Mouse (Mus musculus) CH12.LX (cell line): ENCODE results near the gene B9d2. TPM values are rescaled to one million over a fixed set of nuclear protein-coding genes. Genes with fewer than 3 reads are reported as not detected.
A peak's percentile ranks its signal among the peaks of the same experiment; 100 is the strongest.

Source experiments
- DNase-seq: peaks from one replicate; pipeline ENCODE4 v3.0.0-alpha.2; 2013; ENCODE audit errors: extremely low read depth
- H3K27ac ChIP-seq: 2 replicates; pipeline ENCODE4 v1.5.1; 2012; ENCODE audit warnings: low read depth, mild to moderate bottlenecking, control low read depth, moderate library complexity; ENCODE audit not compliant: insufficient read depth
- H3K27me3 ChIP-seq: replicated peaks from 2 replicates; pipeline ENCODE3; 2012; ENCODE audit warnings: inconsistent platforms
- H3K36me3 ChIP-seq, 2 experiments: replicated peaks in 1 of 2; 2 replicates each; pipeline versions ENCODE3 to v1.6.1; 2012; ENCODE audit warnings: inconsistent platforms in 1 of 2, low read length in 1 of 2, mild to moderate bottlenecking in 1 of 2, mixed read lengths in 1 of 2, moderate library complexity in 1 of 2; ENCODE audit not compliant: control insufficient read depth in 1 of 2, insufficient read depth in 1 of 2
- H3K4me1 ChIP-seq, 2 experiments: 2 replicates each; pipeline ENCODE4 v1.6.1; 2012; ENCODE audit warnings: inconsistent platforms in 1 of 2, moderate library complexity in 1 of 2; ENCODE audit not compliant: insufficient read depth in 2 of 2, control insufficient read depth in 1 of 2
- H3K4me2 ChIP-seq: 2 replicates; pipeline ENCODE4 v1.6.1; 2012; ENCODE audit warnings: low read depth, mild to moderate bottlenecking, control low read depth; ENCODE audit not compliant: poor library complexity, insufficient read depth, severe bottlenecking
- H3K4me3 ChIP-seq, 3 experiments: fragments of 150-350 bp in 1 of 3; sonication (generic) in 1 of 3; replicated peaks in 1 of 3; 2 replicates each; pipeline versions ENCODE3 to v1.5.1; 2011 to 2012; ENCODE audit warnings: low read depth in 2 of 3, low read length in 2 of 3, mild to moderate bottlenecking in 2 of 3, moderate library complexity in 2 of 3, control low read depth in 1 of 3, improper control_type of control experiment in 1 of 3, inconsistent platforms in 1 of 3, mixed read lengths in 1 of 3; ENCODE audit not compliant: poor library complexity in 1 of 3
- H3K79me2 ChIP-seq: replicated peaks from 2 replicates; pipeline ENCODE4 v1.6.1; 2012; ENCODE audit warnings: mild to moderate bottlenecking, moderate library complexity; ENCODE audit not compliant: control insufficient read depth, poor library complexity, insufficient read depth, severe bottlenecking; ENCODE audit errors: extremely low read depth
- H3K9ac ChIP-seq: 2 replicates; pipeline ENCODE4 v1.6.1; 2012; ENCODE audit warnings: low read depth, mild to moderate bottlenecking, control low read depth, moderate library complexity; ENCODE audit not compliant: insufficient read depth
- H3K9me3 ChIP-seq: replicated peaks from 2 replicates; pipeline ENCODE3; 2012; ENCODE audit warnings: low read length, inconsistent platforms, mixed read lengths
- BHLHE40 ChIP-seq: IDR thresholded peaks from 2 replicates; pipeline ENCODE4 v1.6.1; 2011; ENCODE audit warnings: mild to moderate bottlenecking, low read depth, low read length, improper control_type of control experiment
- CHD1 ChIP-seq: IDR thresholded peaks from 2 replicates; pipeline ENCODE4 v1.6.1; 2012; ENCODE audit warnings: low read depth, low read length, improper control_type of control experiment, inconsistent platforms
- CTCF ChIP-seq, 2 experiments: IDR thresholded peaks in 1 of 2; conservative IDR thresholded peaks in 1 of 2; 2 replicates each; pipeline ENCODE4 v1.5.1; 2011 to 2012; ENCODE audit warnings: low read depth in 2 of 2, low read length in 2 of 2, improper control_type of control experiment in 1 of 2, inconsistent platforms in 1 of 2, mild to moderate bottlenecking in 1 of 2, moderate library complexity in 1 of 2
- ELF1 ChIP-seq: IDR thresholded peaks from 2 replicates; pipeline ENCODE4 v1.6.1; 2014; ENCODE audit warnings: low read depth, mild to moderate bottlenecking, inconsistent platforms, low read length, improper control_type of control experiment
- ETS1 ChIP-seq: conservative IDR thresholded peaks from 2 replicates; pipeline ENCODE4 v1.6.1; 2012; ENCODE audit warnings: low read depth, mild to moderate bottlenecking, inconsistent platforms, low read length, improper control_type of control experiment, moderate library complexity
- GABPA ChIP-seq: IDR thresholded peaks from 2 replicates; pipeline ENCODE4 v1.6.1; 2012; ENCODE audit warnings: low read depth, low read length, improper control_type of control experiment, inconsistent platforms; ENCODE audit not compliant: insufficient replicate concordance
- JUN ChIP-seq: IDR thresholded peaks from 2 replicates; pipeline ENCODE4 v1.6.1; 2011; ENCODE audit warnings: low read depth, mild to moderate bottlenecking, low read length, improper control_type of control experiment, moderate library complexity; ENCODE audit not compliant: insufficient read depth
- JUND ChIP-seq: conservative IDR thresholded peaks from 2 replicates; pipeline ENCODE4 v1.6.1; 2011; ENCODE audit warnings: low read depth, low read length, improper control_type of control experiment
- MAZ ChIP-seq: IDR thresholded peaks from 2 replicates; pipeline ENCODE4 v1.6.1; 2012; ENCODE audit warnings: low read depth, mild to moderate bottlenecking, inconsistent platforms, low read length, improper control_type of control experiment, moderate library complexity
- MXI1 ChIP-seq: IDR thresholded peaks from 2 replicates; pipeline ENCODE4 v1.6.1; 2011; ENCODE audit warnings: mild to moderate bottlenecking, low read depth, low read length, improper control_type of control experiment
- NELFE ChIP-seq: IDR thresholded peaks from 2 replicates; pipeline ENCODE4 v1.6.1; 2011; ENCODE audit warnings: low read depth, low read length, improper control_type of control experiment
- NRF1 ChIP-seq: IDR thresholded peaks from 2 replicates; pipeline ENCODE4 v1.6.1; 2014; ENCODE audit warnings: low read depth, mild to moderate bottlenecking, inconsistent platforms, low read length, improper control_type of control experiment, moderate library complexity
- PAX5 ChIP-seq: IDR thresholded peaks from 2 replicates; pipeline ENCODE4 v1.6.1; 2012; ENCODE audit warnings: low read length, inconsistent platforms, mixed read lengths
- POLR2AphosphoS2 ChIP-seq: IDR thresholded peaks from 2 replicates; pipeline ENCODE4 v1.6.1; 2011; ENCODE audit warnings: low read depth, low read length, improper control_type of control experiment
- RAD21 ChIP-seq: IDR thresholded peaks from 2 replicates; pipeline ENCODE4 v1.6.1; 2011; ENCODE audit warnings: low read depth, mild to moderate bottlenecking, low read length, improper control_type of control experiment, moderate library complexity
- SMC3 ChIP-seq: IDR thresholded peaks from 2 replicates; pipeline ENCODE4 v1.6.1; 2011; ENCODE audit warnings: low read depth, low read length, improper control_type of control experiment
- TBP ChIP-seq: conservative IDR thresholded peaks from 2 replicates; pipeline ENCODE4 v1.6.1; 2011; ENCODE audit warnings: low read depth, low read length, improper control_type of control experiment
- UBTF ChIP-seq: IDR thresholded peaks from 2 replicates; pipeline ENCODE4 v1.6.1; 2012; ENCODE audit warnings: low read depth, mild to moderate bottlenecking, inconsistent platforms, low read length, improper control_type of control experiment, moderate library complexity
- ZC3H11A ChIP-seq: IDR thresholded peaks from 2 replicates; pipeline ENCODE4 v1.6.1; 2012; ENCODE audit warnings: low read depth, mild to moderate bottlenecking, inconsistent platforms, low read length, improper control_type of control experiment
- ZMIZ1 ChIP-seq: IDR thresholded peaks from 2 replicates; pipeline ENCODE4 v1.6.1; 2012; ENCODE audit warnings: low read depth, mild to moderate bottlenecking, inconsistent platforms, low read length, improper control_type of control experiment
- ZNF384 ChIP-seq: IDR thresholded peaks from 2 replicates; pipeline ENCODE4 v1.6.1; 2012; ENCODE audit warnings: low read depth, low read length, improper control_type of control experiment, inconsistent platforms
- dilution Hi-C: fragments of 300-500 bp; cut with MboI; formaldehyde crosslinking; loops from 2 replicates; pipeline ENCODE4 v1.14.3; 2020; ENCODE audit warnings: low sequenced_read_pairs; ENCODE audit not compliant: extremely low pct_unique_long_range_greater_than_20kb, extremely low pct_ligation_motif_present
- in situ Hi-C: fragments of 300-500 bp; cut with MboI; formaldehyde crosslinking; loops from 3 replicates; pipeline ENCODE4 v1.14.3; 2019; ENCODE audit warnings: low sequenced_read_pairs, low pct_ligation_motif_present, low pct_unique_long_range_greater_than_20kb, mixed read lengths
- polyA plus RNA-seq: library from polyadenylated mRNA; unstranded; fragments of >175 nt; gene quantifications from 2 replicates; pipeline ENCODE4 v1.2.1, GENCODE M21; 2012; ENCODE audit warnings: low read depth; ENCODE audit not compliant: insufficient read length
- total RNA-seq, 2 experiments: library from RNA; depleted of rRNA; stranded (reverse); fragments of 300-350 nt in 1 of 2; fragments of >200 nt in 1 of 2; gene quantifications; 2 replicates each; pipeline ENCODE4 v1.2.3; 2012 to 2014

B9d2 gene
- total and polyA plus RNA-seq, 3 experiments = 9.3 to 21.2 (median 15.8) TPM

DNA sequence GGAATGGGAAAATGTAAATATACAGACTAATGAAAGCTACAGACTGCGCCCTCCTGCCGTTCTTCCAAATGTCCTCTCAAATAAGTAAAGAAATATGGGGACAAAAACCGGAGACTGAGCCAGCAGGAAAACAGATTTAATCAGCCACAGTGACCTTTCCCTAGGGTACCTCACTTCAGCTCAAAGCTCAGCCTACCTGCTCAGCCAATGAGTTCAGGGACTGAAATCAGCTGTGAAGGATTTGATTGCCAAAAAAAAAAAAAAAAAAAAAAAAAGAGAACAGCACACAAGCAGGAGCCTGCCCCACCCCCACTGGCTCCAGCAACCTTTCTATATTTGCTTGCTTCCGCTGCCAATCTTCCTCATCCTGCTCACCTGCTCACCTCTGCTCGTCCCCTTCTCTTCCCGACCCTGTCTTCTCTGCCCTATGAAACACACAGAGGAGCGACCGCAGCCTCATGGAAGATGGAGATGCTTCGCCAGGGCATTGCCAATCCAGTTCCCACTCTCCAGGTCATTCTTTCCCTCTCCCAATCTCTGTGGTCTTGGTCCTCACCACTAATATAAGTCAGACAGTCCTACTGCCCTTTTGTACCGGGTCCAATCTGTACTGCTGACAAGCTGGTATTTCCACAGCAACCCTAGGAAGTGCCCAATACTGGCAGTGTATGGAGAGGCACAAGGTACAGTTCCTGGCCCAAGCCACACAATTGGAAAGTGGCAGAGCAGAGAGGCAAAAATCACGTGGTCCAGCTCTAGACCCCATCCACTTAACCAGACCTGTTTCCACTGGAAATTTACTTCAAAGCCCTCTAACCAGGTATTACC, 24.8 kb upstream of the B9d2 start:
- Histone ChIP-seq H3K4me2 (no peak overlapping the region), H3K36me3 (peaks cover 0 to 2% of the 10 kb centered on the region in 2 experiments), H3K27ac (no peak overlapping the region), H3K79me2 (peaks cover 16% of the 10 kb centered on the region), H3K4me1 (peaks cover 8 to 30% of the 10 kb centered on the region in 2 experiments), H3K9ac (no peak overlapping the region), H3K9me3 (no peaks in the 10 kb centered on the region), H3K4me3 (no peak overlapping the region), H3K27me3 (no peaks in the 10 kb centered on the region)
- DNase-seq = no peak
- in situ Hi-C loops = no loop called here
- dilution Hi-C loops = no loop called here
- TF ChIP-seq POLR2AphosphoS2 = no peak
- TF ChIP-seq GABPA = no peak
- 0 out of 2 replicates have a peak, but pooled peaks have one; percentile 12 for TF ChIP-seq ZNF384
- TF ChIP-seq TBP = no peak

DNA sequence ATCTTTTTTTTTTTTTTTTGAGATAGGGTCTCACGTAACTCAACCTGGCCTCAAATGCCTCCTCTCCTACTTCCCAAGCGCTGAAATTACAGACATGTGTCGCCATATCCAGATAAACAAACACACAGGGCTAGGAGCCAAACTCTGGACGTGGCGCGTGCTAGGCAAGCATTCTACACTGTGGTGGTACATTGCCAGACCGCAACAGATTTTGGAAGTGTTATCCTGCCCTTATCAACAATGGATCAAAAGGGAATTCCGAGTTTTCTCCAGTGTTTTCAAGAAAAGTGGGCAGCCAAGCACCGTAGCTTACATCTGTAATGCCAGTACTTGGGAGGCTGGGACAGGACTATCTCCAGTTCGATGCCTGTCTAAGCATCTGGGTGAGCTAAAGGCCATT, 22.8 kb upstream of the B9d2 start:
- Histone ChIP-seq H3K4me1 (peaks cover 3 to 30% of the 10 kb centered on the region in 2 experiments), H3K27ac (no peak overlapping the region), H3K4me3 (peak overlapping the region; percentile 70 to 91 (median 89)), H3K9me3 (no peaks in the 10 kb centered on the region), H3K9ac (peak overlapping the region; percentile 94), H3K27me3 (no peaks in the 10 kb centered on the region), H3K36me3 (peaks cover 15 to 21% of the 10 kb centered on the region in 2 experiments), H3K4me2 (peak overlapping the region; percentile 95), H3K79me2 (peaks cover 27% of the 10 kb centered on the region)
- no peak for DNase-seq
- dilution Hi-C loops (no loop called here), in situ Hi-C loops (no loop called here)
- TF ChIP-seq JUN = no peak
- no peak for TF ChIP-seq PAX5
- no peak for TF ChIP-seq MAZ
- TF ChIP-seq UBTF = no peak
- no peak for TF ChIP-seq ZC3H11A

DNA sequence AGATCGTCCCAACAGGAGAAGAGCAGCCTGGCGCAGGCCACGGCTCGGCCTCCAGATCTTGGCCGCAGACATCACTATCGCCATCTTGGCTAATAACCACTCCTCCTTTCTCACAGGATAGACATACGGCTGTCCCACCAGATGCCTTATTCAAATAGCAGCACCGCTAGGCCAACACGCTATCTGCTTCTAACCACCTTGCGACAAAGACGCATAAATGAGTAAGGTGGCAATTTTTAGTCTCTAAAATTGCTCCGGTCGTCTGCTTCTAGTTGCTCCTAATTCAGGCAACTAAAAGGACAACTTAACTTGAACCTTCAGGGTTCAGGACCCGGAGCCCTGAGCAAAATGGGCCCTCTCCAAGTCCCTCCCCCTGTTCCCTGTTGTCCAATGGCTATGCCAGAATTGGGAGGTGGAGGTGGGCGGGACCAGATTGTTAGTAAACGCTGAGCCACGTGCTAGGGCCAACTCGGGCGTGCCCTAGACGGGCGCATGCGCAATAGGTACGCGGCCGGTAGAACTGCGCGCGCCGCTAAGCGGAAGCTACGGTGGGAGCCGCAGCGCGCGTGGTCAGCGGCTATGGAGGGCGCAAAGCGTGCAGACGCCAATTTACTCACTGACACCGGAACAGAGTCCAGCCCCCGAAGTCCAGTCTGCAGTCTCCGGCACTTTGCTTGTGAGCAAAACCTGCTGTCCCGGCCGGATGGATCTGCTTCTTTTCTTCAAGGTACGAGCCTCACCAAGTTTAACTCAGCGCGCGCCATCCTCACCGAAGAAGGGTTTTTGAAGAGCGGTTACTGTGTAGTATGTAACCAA, 21.7 kb upstream of the B9d2 start, which contains the start of the genes Bckdha and Exosc5:
TSS of gene Bckdha (minus strand) at position 325 of the 816 bp plus-strand sequence.
TSS of gene Exosc5 (plus strand) at position 508 of the 816 bp plus-strand sequence.
- H3K4me2 ChIP-seq = peak within 1 kb of the TSS; percentile 95
- peak within 1 kb of the TSS; percentile 94 for H3K9ac ChIP-seq
- dilution Hi-C loops = no loop called here
- in situ Hi-C loops = no loop called here
- H3K9me3 ChIP-seq = no peaks in the 10 kb centered on the region
- H3K79me2 ChIP-seq = peaks cover 27% of the 10 kb centered on the region
- peak; percentile 100 for DNase-seq
- H3K36me3 ChIP-seq = peaks cover 22 to 31% of the 10 kb centered on the region in 2 experiments
- peak within 1 kb of the TSS; percentile 77 to 97 (median 89) for H3K4me3 ChIP-seq
- H3K27me3 ChIP-seq = no peaks in the 10 kb centered on the region
- no peak within 1 kb of the TSS for H3K27ac ChIP-seq
- H3K4me1 ChIP-seq = peaks cover 3 to 30% of the 10 kb centered on the region in 2 experiments
- peak; percentile 98 for TF ChIP-seq NRF1
- peak; percentile 81 for TF ChIP-seq BHLHE40
- peak; percentile 79 for TF ChIP-seq ZMIZ1
- no peak for TF ChIP-seq JUND
- peak; percentile 99 for TF ChIP-seq MXI1
- no peak for TF ChIP-seq SMC3
- no peak for TF ChIP-seq CHD1
- TF ChIP-seq RAD21 = no peak
- TF ChIP-seq ZNF384 = no peak
- TF ChIP-seq NELFE = peak; percentile 93
- no peak for TF ChIP-seq PAX5
- no peak for TF ChIP-seq ETS1
- TF ChIP-seq ZC3H11A = no peak
- no peak for TF ChIP-seq JUN
- TF ChIP-seq ELF1 = peak; percentile 89
- peak; percentile 38; the same call in 1 of the 2 replicates for TF ChIP-seq POLR2AphosphoS2
- TF ChIP-seq CTCF (conservative IDR thresholded peaks at IDR 0.05 in 1 of 2, IDR thresholded peaks at IDR 0.05 in 1 of 2; ENCODE audit: low read depth in 2 of 2, low read length in 2 of 2) = 0 out of 4 replicates have a peak, but pooled peaks of 1 of the 2 experiments have one; percentile 24
